Comparison of ENCODE assay signal across 24 mouse cellular contexts in the genomic region with DNA sequence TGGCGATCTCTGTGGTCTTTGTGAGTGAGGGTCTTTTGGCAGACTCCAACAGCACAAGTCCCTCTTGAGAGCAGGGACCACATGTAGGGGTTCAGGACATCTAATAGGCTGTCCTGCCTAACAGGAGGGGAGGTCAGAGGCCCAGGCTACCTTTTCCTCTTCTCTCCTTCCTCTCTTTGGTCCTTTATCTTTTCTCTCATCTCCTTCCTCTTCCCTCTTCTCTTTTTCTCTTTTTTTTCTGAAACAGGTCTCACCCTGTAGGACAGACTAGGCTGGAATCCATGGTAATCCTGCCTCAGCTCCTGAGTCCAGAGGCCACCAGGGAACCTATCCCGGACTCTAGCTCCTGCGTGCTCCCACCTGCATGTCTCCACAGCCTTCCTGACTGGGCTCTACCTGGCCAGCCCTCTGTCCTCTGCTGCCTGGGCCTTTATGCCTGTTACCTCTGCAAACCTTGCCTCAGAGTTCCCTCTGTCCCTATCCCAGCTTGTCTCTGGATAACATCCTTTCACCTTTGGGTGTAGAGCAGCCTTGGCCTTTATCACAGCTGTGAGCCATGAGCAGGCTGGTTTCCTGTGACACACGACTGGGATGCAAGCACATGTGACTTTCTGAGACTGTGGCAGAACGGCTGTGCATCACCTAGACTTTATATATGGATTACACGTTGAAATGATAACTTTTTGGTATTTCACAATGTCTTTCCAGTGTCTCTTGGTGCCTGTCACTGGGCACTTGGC. TPM values are rescaled to one million over a fixed set of nuclear protein-coding genes. Genes with fewer than 3 reads are reported as not detected.
A peak's percentile ranks its signal among the peaks of the same experiment; 100 is the strongest.
DNase-seq lines count a peak whose midpoint lies in the region; ATAC-seq and TF ChIP-seq lines count a peak whose summit lies in the region.
"Had no signal": no experiment of that assay in that cellular context is flagged by ENCODE, and none has a peak within 500 bp of the region (broad histone marks: within the 10 kb centered on the region; RNA-seq: fewer than 3 reads in every experiment).

No protein-coding gene starts in this region.

- 0 out of 2 replicates have a peak overlapping the region, but pooled peaks have one; percentile 9 for H3K27ac ChIP-seq in midbrain, embryonic 10.5 days (replicated peaks)
- H3K27ac ChIP-seq in midbrain, embryonic 14.5 days (replicated peaks; ENCODE audit: low read depth, low read length): no peak overlapping the region
- peak overlapping the region; percentile 95 for H3K27ac ChIP-seq in liver, embryonic 14.5 days
- H3K27ac ChIP-seq: kidney, embryonic 15.5 days had no signal

- no peaks in the 10 kb centered on the region for H3K9me3 ChIP-seq in midbrain, embryonic 10.5 days (replicated peaks)
- no peaks in the 10 kb centered on the region for H3K9me3 ChIP-seq in midbrain, embryonic 14.5 days (ENCODE audit: control insufficient read depth, low read length)
- no peaks in the 10 kb centered on the region for H3K9me3 ChIP-seq in liver, embryonic 14.5 days (ENCODE audit: control insufficient read depth, low read length)
- H3K9me3 ChIP-seq: kidney, embryonic 15.5 days; stomach, embryonic 15.5 days had no signal

- peaks cover 37% of the 10 kb centered on the region for H3K27me3 ChIP-seq in midbrain, embryonic 10.5 days (ENCODE audit: low read depth, poor library complexity, severe bottlenecking)
- H3K27me3 ChIP-seq in midbrain, embryonic 14.5 days (ENCODE audit: control insufficient read depth, insufficient read depth, low read length): no peaks in the 10 kb centered on the region
- no peaks in the 10 kb centered on the region for H3K27me3 ChIP-seq in liver, embryonic 14.5 days (ENCODE audit: control insufficient read depth, insufficient read depth, low read length)

- TF ChIP-seq EP300 in liver, embryonic 14.5 days (IDR thresholded peaks at IDR 0.05; ENCODE audit: low read depth): no peak

- 75% methylated on average over 6 of the region's 6 CpGs for WGBS in midbrain, embryonic 10.5 days
- 75% methylated on average over 6 of the region's 6 CpGs for WGBS in midbrain, embryonic 14.5 days
- WGBS in liver, embryonic 14.5 days (ENCODE audit: insufficient replicate concordance): 42% methylated on average over 6 of the region's 6 CpGs

- no peaks in the 10 kb centered on the region for H3K36me3 ChIP-seq in midbrain, embryonic 10.5 days
- H3K36me3 ChIP-seq in midbrain, embryonic 14.5 days (ENCODE audit: control insufficient read depth, insufficient read depth, low read length): no peaks in the 10 kb centered on the region
- H3K36me3 ChIP-seq in liver, embryonic 14.5 days (replicated peaks; ENCODE audit: control insufficient read depth, insufficient read depth, low read depth): no peaks in the 10 kb centered on the region
- H3K36me3 ChIP-seq: kidney, embryonic 15.5 days; stomach, embryonic 15.5 days had no signal

- H3K9ac ChIP-seq in midbrain, embryonic 14.5 days (replicated peaks; ENCODE audit: low read length): no peak overlapping the region
- H3K9ac ChIP-seq in liver, embryonic 14.5 days (replicated peaks): peak overlapping the region; percentile 48
- H3K9ac ChIP-seq: kidney, embryonic 15.5 days; stomach, embryonic 15.5 days had no signal

- H3K4me3 ChIP-seq in midbrain, embryonic 10.5 days: no peak overlapping the region
- H3K4me3 ChIP-seq in midbrain, embryonic 14.5 days (replicated peaks; ENCODE audit: low read depth, low read length): no peak overlapping the region
- no peak overlapping the region for H3K4me3 ChIP-seq in liver, embryonic 14.5 days (ENCODE audit: insufficient read depth in 1 of 2, low read depth in 2 of 2, low read length in 2 of 2)
- H3K4me3 ChIP-seq: kidney, embryonic 15.5 days; stomach, embryonic 15.5 days had no signal

- ATAC-seq in midbrain, embryonic 14.5 days (ENCODE audit: low FRiP score, low TSS enrichment): no peak
- no peak for ATAC-seq in liver, embryonic 14.5 days (ENCODE audit: insufficient read depth)
- ATAC-seq: CD4-positive, CD25-positive, alpha-beta regulatory T cell, adult 4 months; forebrain, embryonic 16.5 days; hindbrain, embryonic 16.5 days; intestine, embryonic 16.5 days had no signal

- no peak overlapping the region for H3K4me2 ChIP-seq in midbrain, embryonic 14.5 days (ENCODE audit: low read length)
- peak overlapping the region; percentile 52 for H3K4me2 ChIP-seq in liver, embryonic 14.5 days (ENCODE audit: low read depth)
- H3K4me2 ChIP-seq: kidney, embryonic 15.5 days; midbrain, embryonic 11.5 days; stomach, embryonic 15.5 days had no signal

- peaks cover 47% of the 10 kb centered on the region for H3K4me1 ChIP-seq in midbrain, embryonic 10.5 days
- H3K4me1 ChIP-seq in midbrain, embryonic 14.5 days (ENCODE audit: control insufficient read depth, insufficient read depth, low read length): peaks cover 10% of the 10 kb centered on the region
- peaks cover 52 to 67% of the 10 kb centered on the region in 2 experiments for H3K4me1 ChIP-seq in liver, embryonic 14.5 days (replicated peaks; ENCODE audit: control insufficient read depth in 2 of 2, insufficient read depth in 2 of 2, low read length in 1 of 2)

- no peak for TF ChIP-seq CTCF in liver, embryonic 14.5 days (IDR thresholded peaks at IDR 0.05; ENCODE audit: low read depth)

- DNase-seq in adrenal gland, adult 2 months: peak; percentile 64
- DNase-seq in adrenal gland, adult 8-10 months: no peak
- DNase-seq in midbrain, embryonic 10.5 days (ENCODE audit: low spot score): no peak
- DNase-seq in midbrain, embryonic 14.5 days: no peak
- no peak for DNase-seq in liver, embryonic 14.5 days (ENCODE audit: low read depth in 3 of 3, low spot score in 3 of 3)
- no peak for DNase-seq in spleen, postnatal 4 days (ENCODE audit: low spot score in 2 of 2)
- DNase-seq in urinary bladder, postnatal 25 days (ENCODE audit: low spot score): no peak
- DNase-seq: cerebellum, adult 9-11 months; gastrocnemius, postnatal 25 days; heart, postnatal 14 days; kidney, postnatal 4 days; layer of hippocampus, adult 9-11 months; lung, adult 2 months; lung, postnatal 36 days; thymus, adult 18-20 months had no signal

RNA-seq across cellular contexts. Expression of a gene that starts 57.3 kb away (rescaled TPM):
- total RNA-seq in adrenal gland, adult 2 months (2021): 10 to 100 TPM in 1 of 2 experiments, 1 to 10 TPM in 1; 5.6 to 11.7 TPM
- 35.5 and 44.3 TPM in 2 replicates for polyA plus RNA-seq in adrenal gland, adult 2 months (2012; rRNA removed)
- 10 to 100 TPM in 1 of 4 experiments, 1 to 10 TPM in 3; 5.7 to 10.7 (median 7.3) TPM for total RNA-seq in adrenal gland, adult 8-10 months (2022)
- 23.4 and 28.2 TPM in 2 replicates for polyA plus RNA-seq in midbrain, embryonic 10.5 days (2016; fragmentation: Nextera tagmentation; extraction: Ambion mirVana)
- polyA plus RNA-seq in midbrain, embryonic 14.5 days (2014; fragmentation: Nextera tagmentation; extraction: Ambion mirVana): 10.5 and 11.2 TPM in 2 replicates
- 0.55 and 0.66 TPM in 2 replicates for polyA plus RNA-seq in liver, embryonic 14.5 days (2012; rRNA removed)
- 0.22 and 0.30 TPM in 2 replicates for polyA plus RNA-seq in liver, embryonic 14.5 days (2014; fragmentation: Nextera tagmentation; extraction: Ambion mirVana)
- total RNA-seq: monocyte, adult 5-6 weeks had no signal
- polyA plus RNA-seq: erythroblast, embryonic 14.5 days had no signal
